Mouse (Mus musculus) mature B cell (primary cell): ENCODE data around the gene Sprr2a1.
"Not testable (repeated sequence)": the region's sequence is repeated elsewhere in the genome, so short reads cannot be mapped to it uniquely, and the experiment has no call there.

ENCODE experiments used
- in situ Hi-C: fragments of 300-500 bp; cut with MboI; formaldehyde crosslinking; loops from 2 replicates; pipeline ENCODE4 v1.14.3; 2019

Gene Sprr2a1

DNA sequence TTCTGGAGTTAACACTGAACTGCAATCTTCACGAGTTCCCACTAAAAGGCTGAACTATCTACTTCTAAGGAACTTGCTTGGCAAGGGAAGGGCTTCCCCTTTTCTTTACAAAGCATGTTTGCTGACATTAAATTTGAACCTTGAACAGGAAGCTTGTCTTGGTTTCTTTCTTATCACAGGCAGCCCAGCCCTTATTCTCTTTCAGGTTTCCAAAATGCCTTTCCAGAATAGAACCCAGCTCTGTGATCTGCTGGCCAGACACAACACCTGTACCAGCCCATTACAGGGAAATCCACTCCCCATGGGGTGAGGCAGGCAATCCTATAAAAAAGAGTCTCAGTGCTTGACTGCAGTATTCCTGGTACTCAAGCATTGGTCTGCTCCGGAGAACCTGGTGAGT is at the start of gene Sprr2a1, which contains the start of gene Sprr2a2:
Sprr2a1 (plus strand) TSS at position 231 of the 400 bp plus-strand sequence.
Sprr2a2 (plus strand) TSS at position 352 of the 400 bp plus-strand sequence.
- in situ Hi-C loops, result not testable (repeated sequence)

DNA sequence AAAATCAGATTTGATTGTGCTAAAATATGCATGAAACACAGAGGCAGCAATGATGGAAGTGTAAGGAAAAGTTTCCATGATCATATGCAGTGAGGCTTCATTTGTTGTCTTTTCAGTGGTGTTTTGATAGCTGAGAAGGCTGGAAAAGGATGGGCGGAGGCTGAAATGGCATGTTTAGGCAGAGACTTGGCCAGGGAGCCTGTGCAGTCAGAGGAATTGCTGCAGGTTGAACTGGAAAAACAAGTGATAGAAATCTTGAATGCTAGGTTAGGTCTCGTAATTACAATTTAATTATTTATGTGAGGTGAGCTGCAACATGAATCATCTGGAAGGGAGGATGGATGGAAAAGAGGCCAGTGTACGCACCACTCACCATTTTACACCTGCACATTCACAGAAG is 45.8 kb upstream of the Sprr2a1 start:
- in situ Hi-C loops, result no loop called here

DNA sequence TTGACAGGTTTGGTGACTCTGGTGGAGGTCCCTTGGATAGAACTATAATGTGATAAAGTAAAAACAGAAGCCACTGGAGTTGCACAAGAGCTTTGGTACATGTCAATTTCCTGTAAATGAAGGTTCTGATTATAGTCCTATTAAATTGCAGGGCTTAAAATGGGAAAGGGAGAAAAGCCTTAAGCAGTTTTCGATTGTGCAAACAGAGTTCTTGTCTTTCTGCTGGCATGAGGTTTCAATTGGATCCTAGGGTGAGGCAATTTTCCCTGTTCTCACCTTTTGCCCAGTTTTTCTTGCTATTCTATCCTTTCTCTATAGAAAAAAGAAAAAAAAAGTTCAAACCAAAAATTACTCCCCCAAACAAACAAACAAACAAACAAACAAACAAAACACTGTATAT is 38.7 kb upstream of the Sprr2a1 start:
- in situ Hi-C loops, result no loop called here

DNA sequence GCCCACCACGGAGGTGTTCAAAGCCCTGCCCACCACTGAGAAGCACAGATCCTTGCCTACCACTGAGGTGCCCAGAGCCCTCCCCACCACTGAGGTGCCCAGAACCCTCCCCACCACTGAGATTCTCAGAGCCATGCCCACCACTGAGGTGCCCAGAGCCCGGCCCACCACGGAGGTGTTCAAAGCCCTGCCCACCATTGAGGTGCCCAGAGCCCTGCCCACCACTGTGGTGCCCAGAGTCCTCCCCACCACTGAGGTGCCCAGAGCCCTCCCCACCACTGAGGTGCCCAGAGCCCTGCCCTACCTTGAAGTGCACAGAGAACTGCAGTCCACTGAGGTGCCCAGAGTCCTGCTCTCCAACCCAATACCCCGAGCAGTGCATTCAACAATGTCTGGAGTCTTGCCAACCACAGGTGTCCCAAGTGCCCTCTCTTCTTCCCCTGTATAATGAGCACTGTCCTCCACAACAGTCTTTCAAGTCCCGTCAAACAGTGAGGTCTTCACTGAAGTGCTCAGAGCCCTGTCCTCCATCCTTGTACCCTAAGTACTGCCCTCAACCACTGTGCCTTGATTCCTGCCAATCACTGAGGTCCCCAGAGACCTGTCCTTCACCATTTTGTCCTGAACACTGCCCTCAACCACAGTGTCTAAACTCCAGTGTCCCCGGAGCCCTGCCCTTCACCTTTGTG is 19.9 kb upstream of the Sprr2a1 start:
- in situ Hi-C loops, result no loop called here

DNA sequence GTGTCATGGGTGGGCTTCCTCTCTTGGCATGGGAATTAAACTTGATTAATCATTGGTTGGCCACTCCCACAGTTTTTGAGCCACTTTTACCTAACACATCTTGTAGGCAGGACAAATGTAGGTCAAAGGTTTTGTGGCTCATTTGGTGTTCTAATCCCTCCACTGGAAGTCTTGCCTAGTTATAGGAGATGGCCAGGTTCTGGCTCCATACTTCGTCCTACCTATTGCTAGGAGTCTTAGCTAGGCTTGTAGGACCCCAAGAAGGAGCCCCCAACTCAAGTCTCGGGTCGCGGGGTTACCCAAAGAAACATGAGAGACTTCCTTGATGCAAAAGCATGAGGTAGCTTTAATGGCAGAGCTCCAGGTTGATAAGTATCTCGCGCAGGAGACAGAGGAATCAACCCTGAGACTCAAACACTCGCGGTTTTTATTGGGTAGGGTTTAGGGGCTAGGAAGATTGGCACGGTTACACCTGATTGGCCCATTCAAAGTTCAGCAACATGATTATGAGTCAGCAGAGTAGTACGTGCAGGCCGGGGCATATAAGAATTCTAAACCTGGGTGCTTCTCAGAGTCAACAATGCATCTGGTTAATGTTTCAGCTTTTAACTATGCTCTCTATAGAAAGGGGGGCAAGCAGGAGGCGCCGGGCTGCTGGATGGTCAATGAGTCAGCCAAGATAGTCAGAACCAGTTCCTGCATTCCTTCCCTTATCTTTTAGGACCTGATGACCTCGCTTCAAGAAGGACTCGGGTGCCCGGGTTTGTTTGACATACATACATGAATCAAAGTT is 4.3 kb upstream of the Sprr2a1 start:
- in situ Hi-C loops, result not testable (repeated sequence)

DNA sequence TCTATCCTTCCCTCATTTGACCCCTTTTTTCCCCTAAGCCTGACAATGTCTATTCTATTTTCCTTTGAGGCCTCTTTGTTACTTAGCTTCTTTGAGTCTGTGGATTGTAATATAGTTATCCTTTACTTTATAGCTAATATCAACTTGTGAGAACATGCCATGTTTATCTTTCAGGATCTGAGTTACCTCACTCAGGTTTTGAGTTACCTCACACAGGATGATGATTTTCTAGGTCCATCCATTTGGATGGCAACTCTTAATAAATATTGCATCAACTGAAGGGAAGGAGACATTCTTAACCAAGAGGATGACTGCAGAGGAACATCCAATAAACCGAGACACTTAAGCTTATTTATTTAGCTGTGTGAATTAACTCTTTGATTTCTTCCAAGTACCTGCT is 3.5 kb upstream of the Sprr2a1 start:
- in situ Hi-C loops, result not testable (repeated sequence)

DNA sequence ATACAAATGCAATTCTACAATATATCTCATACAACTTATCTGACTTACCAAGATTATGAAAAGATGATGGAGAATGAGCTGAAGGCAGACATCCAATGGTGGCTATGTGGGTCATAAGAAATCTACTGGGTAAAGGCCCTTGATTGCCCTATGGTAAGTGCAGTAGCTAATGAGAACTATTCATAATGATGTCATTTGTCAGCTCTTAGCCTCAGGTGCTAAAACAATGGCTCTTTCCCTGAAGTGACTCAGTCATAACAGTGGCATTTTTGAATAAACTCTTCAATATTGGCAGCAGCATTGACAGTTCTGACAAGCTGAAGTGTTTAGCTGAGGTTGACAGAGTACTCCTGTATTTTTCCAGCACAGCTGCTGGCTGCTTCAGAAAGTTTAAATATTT is 1.9 kb upstream of the Sprr2a1 start:
- in situ Hi-C loops, result not testable (repeated sequence)

DNA sequence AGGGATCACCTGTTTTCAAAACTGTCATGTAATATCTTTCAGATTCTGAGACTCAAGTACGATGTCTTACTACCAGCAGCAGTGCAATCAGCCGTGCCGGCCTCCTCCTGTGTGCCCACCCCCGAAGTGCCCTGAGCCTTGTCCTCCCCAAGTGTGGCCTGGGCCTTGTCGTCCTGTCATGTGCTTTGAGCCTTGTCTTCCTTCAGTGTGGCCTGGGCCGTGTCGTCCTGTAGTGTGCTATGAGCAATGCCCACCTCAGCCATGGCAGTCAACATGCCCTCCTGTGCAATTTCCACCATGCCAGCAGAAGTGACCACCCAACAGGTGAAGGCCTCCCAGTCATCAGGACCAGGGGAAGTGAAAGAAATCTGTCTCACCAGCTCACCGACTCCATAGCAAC is 3.4 kb downstream of the Sprr2a1 start:
- in situ Hi-C loops, result not testable (repeated sequence)

DNA sequence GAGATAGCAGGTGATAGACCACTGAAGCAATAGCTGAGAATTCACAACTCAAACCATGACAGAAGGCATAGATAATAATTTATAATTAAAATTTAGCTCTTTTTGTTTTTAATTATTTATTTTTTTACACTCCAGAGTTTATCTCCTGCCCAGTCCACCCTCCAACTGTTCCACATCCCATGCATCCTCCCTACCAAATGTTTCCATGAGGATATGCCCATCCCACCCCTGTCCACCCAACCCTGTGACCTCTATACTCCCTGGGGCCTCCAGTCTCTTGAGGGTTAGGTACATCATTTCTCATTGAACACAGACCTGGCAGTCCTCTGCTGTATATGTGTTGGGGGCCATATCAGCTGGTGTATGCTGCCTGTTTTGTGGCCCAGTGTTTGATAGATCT is 8.1 kb downstream of the Sprr2a1 start:
- in situ Hi-C loops, result not testable (repeated sequence)

DNA sequence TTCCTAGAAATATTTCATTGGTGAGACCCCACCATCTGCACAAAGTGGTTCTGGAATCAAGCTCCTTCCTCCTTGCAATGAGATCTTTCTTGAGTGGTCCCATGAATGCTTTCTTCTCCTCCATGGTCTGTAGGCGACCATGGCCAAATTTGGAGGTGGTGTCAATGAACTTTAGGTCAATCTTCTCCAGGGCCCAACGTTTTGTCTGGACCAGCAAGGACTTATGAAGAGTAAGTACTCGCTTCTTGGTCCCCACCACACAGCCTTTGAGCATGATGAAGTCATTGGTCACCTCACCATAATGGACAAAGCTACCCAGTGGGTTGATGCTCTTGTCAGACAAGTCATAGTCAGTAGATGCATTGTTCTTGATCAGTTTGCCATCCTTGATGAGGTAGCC is 11.8 kb downstream of the Sprr2a1 start:
- in situ Hi-C loops, result not testable (repeated sequence)

DNA sequence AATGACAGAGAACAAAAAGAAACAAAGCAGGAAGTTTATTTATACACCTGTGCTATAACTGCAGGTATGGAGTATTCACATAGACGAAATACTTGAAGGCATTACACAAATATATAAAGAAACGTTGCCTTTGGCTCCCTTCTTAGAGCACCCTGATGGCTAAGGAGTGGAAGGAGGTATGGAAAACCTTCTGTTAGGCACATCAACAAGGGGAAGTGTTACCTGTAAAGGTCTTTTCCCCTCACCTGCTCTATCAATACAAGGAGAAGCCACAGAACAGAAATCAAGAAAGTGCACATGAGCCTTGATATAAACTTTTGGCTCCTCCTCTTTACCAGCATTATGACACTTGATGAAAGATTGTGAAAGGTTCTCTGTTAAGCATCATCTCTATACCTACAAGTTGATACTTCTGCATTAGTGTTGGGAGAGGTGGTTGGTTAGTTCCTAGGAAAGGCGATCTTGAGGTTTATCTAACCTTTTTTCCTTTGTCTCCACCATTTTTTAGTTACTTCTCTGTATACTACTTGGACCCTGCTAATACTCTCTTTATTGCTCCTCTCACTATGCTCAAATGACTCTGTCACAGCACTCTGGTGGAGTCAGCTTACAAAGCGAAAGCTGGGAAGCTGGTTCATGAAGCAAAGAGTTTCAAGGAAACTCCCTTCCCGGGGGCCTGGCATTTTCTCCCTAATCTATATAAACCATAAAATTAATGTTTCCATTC is 21.0 kb downstream of the Sprr2a1 start:
- in situ Hi-C loops, result not testable (repeated sequence)

DNA sequence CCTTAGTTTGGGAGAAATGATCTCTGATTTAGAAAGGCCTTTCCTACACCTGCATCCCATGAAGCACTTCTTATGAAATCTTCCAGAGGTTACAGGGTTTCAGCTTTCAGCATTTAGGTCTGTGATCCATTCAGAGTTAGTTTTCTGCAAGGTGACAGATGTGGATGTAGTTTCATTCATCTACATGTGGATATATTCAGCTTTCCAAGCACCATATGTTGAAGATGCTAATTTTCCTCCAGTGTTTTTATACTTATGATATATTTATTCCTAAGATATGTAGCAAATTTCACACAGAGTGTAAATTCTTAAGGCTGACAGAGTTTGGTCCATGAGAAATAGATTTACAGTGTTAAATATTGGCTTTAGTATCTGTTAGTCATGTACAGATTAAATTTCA is 23.1 kb downstream of the Sprr2a1 start:
- in situ Hi-C loops, result not testable (repeated sequence)

DNA sequence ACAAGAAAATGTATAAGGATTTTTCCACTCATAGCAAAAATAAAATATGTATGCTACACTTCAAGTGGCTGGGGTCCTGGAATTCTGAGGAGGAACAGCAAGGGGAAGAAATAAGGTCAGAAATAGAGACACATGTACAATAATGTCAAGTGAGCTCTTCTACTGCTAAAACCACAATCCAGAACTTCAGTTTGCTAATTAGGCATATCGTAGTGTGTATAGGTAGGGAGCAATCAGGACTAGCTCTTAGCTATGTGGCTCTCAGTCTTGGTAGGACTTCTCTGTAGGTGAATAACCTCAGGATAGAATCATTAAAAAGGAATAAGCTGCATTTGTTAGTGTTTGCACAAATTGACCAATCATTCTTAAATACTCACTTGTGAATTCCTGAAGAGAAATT is 23.6 kb downstream of the Sprr2a1 start:
- in situ Hi-C loops, result not testable (repeated sequence)

DNA sequence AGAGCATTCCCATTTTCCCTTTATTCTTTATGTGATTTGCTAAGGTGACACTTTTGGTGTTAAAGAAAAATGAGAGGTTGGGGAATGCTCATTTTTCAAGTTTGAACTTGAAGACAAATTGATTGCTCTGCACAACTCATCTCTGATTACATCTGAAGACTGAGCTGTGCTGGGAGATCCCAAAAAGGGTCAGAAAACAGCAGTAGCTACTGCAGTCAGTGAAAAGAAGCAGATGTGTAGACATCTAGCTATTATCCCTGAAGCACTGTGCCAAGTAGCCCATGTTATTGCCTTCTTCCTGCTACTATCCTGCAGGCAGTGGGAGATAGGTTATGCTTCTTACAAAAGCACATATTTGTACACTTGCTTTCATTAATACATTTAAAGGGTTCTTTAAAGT is 29.2 kb downstream of the Sprr2a1 start:
- in situ Hi-C loops, result not testable (repeated sequence)

DNA sequence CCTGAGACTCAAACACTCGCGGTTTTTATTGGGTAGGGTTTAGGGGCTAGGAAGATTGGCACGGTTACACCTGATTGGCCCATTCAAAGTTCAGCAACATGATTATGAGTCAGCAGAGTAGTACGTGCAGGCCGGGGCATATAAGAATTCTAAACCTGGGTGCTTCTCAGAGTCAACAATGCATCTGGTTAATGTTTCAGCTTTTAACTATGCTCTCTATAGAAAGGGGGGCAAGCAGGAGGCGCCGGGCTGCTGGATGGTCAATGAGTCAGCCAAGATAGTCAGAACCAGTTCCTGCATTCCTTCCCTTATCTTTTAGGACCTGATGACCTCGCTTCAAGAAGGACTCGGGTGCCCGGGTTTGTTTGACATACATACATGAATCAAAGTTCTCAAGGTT is 30.6 kb downstream of the Sprr2a1 start:
- in situ Hi-C loops, result not testable (repeated sequence)

DNA sequence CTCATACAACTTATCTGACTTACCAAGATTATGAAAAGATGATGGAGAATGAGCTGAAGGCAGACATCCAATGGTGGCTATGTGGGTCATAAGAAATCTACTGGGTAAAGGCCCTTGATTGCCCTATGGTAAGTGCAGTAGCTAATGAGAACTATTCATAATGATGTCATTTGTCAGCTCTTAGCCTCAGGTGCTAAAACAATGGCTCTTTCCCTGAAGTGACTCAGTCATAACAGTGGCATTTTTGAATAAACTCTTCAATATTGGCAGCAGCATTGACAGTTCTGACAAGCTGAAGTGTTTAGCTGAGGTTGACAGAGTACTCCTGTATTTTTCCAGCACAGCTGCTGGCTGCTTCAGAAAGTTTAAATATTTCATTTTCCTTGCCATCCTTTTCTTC is 32.9 kb downstream of the Sprr2a1 start:
- in situ Hi-C loops, result not testable (repeated sequence)

DNA sequence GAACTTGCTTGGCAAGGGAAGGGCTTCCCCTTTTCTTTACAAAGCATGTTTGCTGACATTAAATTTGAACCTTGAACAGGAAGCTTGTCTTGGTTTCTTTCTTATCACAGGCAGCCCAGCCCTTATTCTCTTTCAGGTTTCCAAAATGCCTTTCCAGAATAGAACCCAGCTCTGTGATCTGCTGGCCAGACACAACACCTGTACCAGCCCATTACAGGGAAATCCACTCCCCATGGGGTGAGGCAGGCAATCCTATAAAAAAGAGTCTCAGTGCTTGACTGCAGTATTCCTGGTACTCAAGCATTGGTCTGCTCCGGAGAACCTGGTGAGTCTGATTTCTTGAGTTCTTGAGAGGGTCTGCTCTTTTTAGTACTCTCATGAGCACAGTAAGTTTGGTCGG is 34.9 kb downstream of the Sprr2a1 start:
- in situ Hi-C loops, result not testable (repeated sequence)

DNA sequence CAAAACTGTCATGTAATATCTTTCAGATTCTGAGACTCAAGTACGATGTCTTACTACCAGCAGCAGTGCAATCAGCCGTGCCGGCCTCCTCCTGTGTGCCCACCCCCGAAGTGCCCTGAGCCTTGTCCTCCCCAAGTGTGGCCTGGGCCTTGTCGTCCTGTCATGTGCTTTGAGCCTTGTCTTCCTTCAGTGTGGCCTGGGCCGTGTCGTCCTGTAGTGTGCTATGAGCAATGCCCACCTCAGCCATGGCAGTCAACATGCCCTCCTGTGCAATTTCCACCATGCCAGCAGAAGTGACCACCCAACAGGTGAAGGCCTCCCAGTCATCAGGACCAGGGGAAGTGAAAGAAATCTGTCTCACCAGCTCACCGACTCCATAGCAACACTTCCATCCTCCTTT is 38.3 kb downstream of the Sprr2a1 start:
- in situ Hi-C loops, result not testable (repeated sequence)

DNA sequence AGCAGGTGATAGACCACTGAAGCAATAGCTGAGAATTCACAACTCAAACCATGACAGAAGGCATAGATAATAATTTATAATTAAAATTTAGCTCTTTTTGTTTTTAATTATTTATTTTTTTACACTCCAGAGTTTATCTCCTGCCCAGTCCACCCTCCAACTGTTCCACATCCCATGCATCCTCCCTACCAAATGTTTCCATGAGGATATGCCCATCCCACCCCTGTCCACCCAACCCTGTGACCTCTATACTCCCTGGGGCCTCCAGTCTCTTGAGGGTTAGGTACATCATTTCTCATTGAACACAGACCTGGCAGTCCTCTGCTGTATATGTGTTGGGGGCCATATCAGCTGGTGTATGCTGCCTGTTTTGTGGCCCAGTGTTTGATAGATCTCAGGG is 42.9 kb downstream of the Sprr2a1 start:
- in situ Hi-C loops, result not testable (repeated sequence)

DNA sequence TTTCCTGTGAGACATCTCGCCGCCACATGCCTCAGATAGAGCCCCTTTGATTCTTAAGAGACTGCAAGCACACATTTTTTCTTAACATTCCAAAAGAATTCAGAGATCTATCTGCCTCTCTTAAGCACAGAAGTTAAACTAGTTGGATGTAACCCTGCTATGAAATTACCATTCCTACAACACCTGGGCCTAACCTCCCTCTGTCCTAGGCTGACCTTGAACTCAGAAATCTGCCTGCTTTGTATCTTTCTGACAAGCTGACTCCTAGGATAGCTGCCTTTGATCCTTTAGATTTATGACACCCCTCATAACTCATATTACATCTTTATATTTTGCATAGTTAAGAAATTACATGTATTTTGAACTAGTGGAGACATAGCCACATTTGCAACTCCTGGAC is 47.9 kb downstream of the Sprr2a1 start:
- in situ Hi-C loops, result not testable (repeated sequence)
